Mouse (Mus musculus) cerebellum, adult 2 months (tissue): ENCODE data around the gene Rps27. TPM values are rescaled to one million over a fixed set of nuclear protein-coding genes. Genes with fewer than 3 reads are reported as not detected.

Experiments used
- DNase-seq, 2 experiments: peaks; one replicate each; pipeline ENCODE4 v3.0.0; 2021
- H3K27ac ChIP-seq: fragments of 200-500 bp; 2 replicates; pipeline ENCODE4 v1.5.1; 2012; ENCODE audit warnings: low read length, control low read depth, inconsistent platforms; ENCODE audit not compliant: insufficient read depth
- H3K27me3 ChIP-seq: fragments of 200-500 bp; 2 replicates; pipeline ENCODE4 v1.6.1; 2012; ENCODE audit warnings: inconsistent platforms, mild to moderate bottlenecking, low read length, moderate library complexity; ENCODE audit not compliant: control insufficient read depth, insufficient read depth
- H3K4me1 ChIP-seq: fragments of 200-500 bp; 2 replicates; pipeline ENCODE4 v1.6.1; 2011; ENCODE audit warnings: low read length; ENCODE audit not compliant: control insufficient read depth, insufficient read depth
- H3K4me3 ChIP-seq: fragments of 200-500 bp; replicated peaks from 2 replicates; pipeline ENCODE3; 2011; ENCODE audit warnings: mild to moderate bottlenecking, low read depth, low read length, control low read depth; ENCODE audit not compliant: insufficient read depth
- CTCF ChIP-seq: fragments of 200-500 bp; IDR thresholded peaks from 2 replicates; pipeline ENCODE4 v1.5.1; 2011; ENCODE audit warnings: low read depth, mild to moderate bottlenecking, control low read depth, low read length, moderate library complexity, borderline replicate concordance; ENCODE audit not compliant: insufficient read depth
- POLR2A ChIP-seq: fragments of 200-500 bp; IDR thresholded peaks from 2 replicates; pipeline ENCODE4 v1.6.1; 2011; ENCODE audit warnings: low read length, control low read depth, borderline replicate concordance; ENCODE audit not compliant: insufficient read depth
- WGBS: fragments of 180-500 bp; shearing (Covaris S2); methylation state at CpG from one replicate; pipeline ENCODE4 v1.1.7; 2018; 5-methylcytosine and 5-hydroxymethylcytosine counted together
- polyA plus RNA-seq: library from polyadenylated mRNA; depleted of rRNA; stranded (reverse); fragments of >200 nt; gene quantifications from 2 replicates; pipeline ENCODE4 v1.2.3, GENCODE M21; 2012; rRNA removed

Gene Rps27
- polyA plus RNA-seq, 1 experiment, result 1,060 TPM

DNA sequence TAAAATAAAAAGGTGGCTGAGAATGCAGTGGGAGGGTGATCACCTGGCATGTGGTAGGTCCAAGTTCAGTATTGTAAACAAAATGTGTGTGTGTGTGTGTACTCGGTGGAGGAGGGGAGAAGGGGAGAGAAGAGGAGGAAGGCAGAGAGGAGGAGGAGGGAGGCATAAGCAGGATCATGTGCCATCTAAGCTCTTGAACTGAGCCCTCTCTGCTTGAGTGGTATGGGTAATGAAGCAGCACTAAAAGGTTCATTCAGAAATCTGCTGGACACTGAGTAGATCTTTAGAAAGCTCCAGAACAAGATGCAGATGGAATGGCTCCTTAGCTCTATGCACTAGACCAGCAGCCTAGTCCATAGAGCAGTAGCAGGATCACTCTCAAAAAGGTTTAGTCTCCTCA, 10.6 kb downstream of the Rps27 start:
- no peak overlapping the region for H3K27ac ChIP-seq
- DNase-seq, result no peak
- no peak overlapping the region for H3K4me3 ChIP-seq
- 77% methylated on average over 1 of the region's 1 CpGs for WGBS
- no peaks in the 10 kb centered on the region for H3K27me3 ChIP-seq
- no peak for TF ChIP-seq POLR2A
- no peak for TF ChIP-seq CTCF
- H3K4me1 ChIP-seq, result no peaks in the 10 kb centered on the region

DNA sequence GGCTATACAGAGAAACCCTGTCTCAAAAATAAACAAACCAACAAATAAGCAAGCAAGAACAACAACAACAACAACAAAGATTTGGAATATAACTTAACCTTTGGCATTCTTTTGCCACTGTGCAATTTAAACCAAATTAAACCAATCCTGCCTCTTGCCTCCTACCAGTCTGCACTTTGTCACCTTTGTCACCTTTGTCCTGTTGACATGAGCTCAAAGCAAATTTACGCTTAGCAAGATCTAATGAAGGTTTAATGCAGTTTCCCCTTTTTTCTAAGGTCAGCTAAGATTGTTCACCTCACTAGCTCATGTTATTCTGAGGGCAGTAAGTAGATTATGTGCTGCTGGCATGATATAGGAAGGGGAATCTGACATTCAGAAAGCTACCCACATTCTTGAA, 15.9 kb downstream of the Rps27 start:
- DNase-seq, result no peak
- Histone ChIP-seq H3K27me3 (no peaks in the 10 kb centered on the region), H3K27ac (no peak overlapping the region), H3K4me1 (no peaks in the 10 kb centered on the region), H3K4me3 (no peak overlapping the region)
- WGBS, result 85% methylated on average over 1 of the region's 1 CpGs
- TF ChIP-seq CTCF, result no peak
- no peak for TF ChIP-seq POLR2A

DNA sequence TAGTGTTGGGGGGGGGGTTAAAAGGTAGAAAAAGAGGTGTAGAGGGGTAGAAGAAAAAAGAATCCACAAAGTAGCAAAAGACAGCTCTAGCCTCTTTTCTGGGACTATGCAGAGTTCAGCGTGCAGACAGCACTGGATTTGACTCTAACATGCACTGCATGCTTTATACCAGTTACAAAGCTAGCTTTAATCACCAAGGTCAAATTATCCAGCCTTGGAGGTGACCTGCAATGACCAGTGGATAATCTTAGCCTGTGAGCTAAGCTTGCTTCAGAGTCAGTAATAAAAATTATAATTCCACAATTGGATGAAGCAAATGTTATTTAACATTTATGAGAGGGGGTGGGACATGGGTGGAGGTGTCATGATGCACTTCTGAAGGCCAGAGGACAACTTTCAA, 17.8 kb downstream of the Rps27 start:
- WGBS, result 80% methylated on average over 1 of the region's 1 CpGs
- no peaks in the 10 kb centered on the region for H3K27me3 ChIP-seq
- no peak overlapping the region for H3K4me3 ChIP-seq
- no peaks in the 10 kb centered on the region for H3K4me1 ChIP-seq
- no peak for TF ChIP-seq POLR2A
- DNase-seq, result no peak
- H3K27ac ChIP-seq, result no peak overlapping the region

DNA sequence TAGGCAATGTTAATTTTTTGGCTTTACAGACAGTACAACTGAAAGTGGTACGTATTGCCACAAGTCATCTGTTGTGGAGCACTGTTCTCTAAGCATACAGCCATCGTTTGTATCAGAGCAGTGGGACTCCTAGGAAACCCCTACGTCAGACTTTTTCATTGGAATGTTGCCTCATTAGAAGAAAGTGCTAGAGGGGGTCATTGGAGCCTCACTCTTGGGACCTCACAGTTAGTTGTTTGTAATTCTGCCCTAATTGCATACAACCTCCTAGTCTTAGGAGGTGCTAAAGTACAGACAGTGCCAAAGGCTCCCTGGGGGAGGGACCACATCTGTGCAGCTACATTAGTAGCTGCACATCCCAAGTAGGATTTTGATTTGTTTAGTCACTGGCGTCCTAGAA, 18.7 kb downstream of the Rps27 start:
- Histone ChIP-seq H3K4me1 (no peaks in the 10 kb centered on the region), H3K4me3 (no peak overlapping the region), H3K27me3 (no peaks in the 10 kb centered on the region), H3K27ac (no peak overlapping the region)
- no peak for DNase-seq
- WGBS, result 62% methylated on average over 4 of the region's 4 CpGs
- TF ChIP-seq POLR2A (no peak), CTCF (no peak)

DNA sequence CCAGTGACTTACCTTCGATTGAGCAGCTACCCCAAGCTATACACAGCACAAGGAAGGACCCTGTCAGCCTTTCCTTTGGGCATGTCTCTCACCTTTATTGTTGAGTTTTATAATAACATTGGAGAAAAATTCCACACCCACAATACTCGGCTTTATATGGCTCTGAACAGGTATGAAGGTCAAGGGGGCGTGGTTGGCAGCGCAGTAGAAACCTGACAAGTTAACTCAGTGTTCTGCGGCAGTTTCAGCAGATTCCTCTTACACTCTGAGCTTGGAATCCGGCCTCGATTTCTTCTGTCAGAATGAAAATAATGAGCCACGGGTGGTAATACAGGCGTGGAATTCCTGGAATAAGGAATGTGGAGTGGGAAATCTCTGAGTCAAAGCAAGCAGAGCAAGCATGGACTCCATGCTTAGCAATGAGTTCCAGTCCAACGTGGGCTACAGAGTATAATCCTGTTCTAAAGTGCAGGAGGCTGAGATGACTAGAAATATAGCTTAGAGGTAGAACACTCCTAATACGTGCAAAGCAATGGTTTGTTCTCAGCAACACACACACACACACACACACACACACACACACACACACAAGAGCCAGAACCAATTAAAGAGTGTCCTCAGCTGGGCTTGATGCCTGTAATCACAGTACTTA, 22.5 kb downstream of the Rps27 start:
- TF ChIP-seq CTCF, result no peak
- no peak for TF ChIP-seq POLR2A
- H3K27me3 ChIP-seq, result no peaks in the 10 kb centered on the region
- no peaks in the 10 kb centered on the region for H3K4me1 ChIP-seq
- DNase-seq, result no peak
- WGBS, result 61% methylated on average over 11 of the region's 11 CpGs
- H3K4me3 ChIP-seq, result no peak overlapping the region
- H3K27ac ChIP-seq, result no peak overlapping the region

DNA sequence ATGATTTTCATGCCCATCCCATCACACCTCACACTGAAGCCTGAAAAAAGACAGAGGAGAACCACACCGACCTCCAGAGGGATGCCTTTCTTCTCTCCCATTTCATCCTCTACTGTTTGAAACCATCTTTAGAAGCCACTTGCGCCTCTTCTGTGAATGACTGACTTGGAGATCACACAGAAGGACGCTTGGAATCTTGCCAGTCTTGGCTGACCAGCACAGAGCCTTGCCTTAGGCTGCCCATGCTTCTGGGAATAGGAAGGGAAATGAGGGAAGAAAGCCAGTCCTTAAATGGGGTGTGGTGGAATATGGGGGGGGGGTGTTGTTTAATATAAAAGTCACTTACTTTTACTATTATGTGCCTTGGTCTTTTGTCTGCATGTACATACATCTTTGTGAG, 29.9 kb downstream of the Rps27 start:
- H3K4me3 ChIP-seq, result no peak overlapping the region
- no peak for DNase-seq
- WGBS, result 38% methylated on average over 3 of the region's 3 CpGs
- H3K27me3 ChIP-seq, result no peaks in the 10 kb centered on the region
- TF ChIP-seq POLR2A, result no peak
- TF ChIP-seq CTCF, result no peak
- no peaks in the 10 kb centered on the region for H3K4me1 ChIP-seq
- H3K27ac ChIP-seq, result no peak overlapping the region

DNA sequence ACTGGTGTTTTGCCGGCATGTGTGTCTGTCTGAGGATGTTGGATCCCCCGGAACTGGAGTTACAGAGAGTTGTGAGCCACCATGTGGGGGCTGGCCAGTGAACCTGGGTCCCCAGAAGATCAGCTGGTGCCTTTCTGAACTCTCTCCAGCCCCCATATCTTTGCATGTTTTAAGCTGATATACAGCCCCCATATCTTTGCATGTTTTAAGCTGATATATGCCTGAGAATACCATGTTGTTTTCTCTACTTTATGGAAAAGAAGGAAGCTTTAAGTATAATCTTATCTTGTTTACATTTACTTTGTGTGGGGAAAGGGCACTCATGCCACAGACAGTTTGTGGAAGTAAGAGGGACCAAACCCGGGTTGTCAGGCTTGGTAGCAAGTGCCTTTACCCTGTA, 33.9 kb downstream of the Rps27 start:
- no peak for DNase-seq
- TF ChIP-seq CTCF (no peak), POLR2A (no peak)
- Histone ChIP-seq H3K27ac (no peak overlapping the region), H3K4me1 (no peaks in the 10 kb centered on the region), H3K27me3 (no peaks in the 10 kb centered on the region), H3K4me3 (no peak overlapping the region)
- 79% methylated on average over 3 of the region's 3 CpGs for WGBS

Other genes with a start within 250 kb of the Rps27 start
- gene Hax1, start 214.9 kb downstream of the Rps27 start, polyA plus RNA-seq, result 116 and 125 TPM in 2 replicates
- gene 4933434E20Rik, start 162.0 kb downstream of the Rps27 start, polyA plus RNA-seq, result 112 and 116 TPM in 2 replicates
- gene Ubap2l, start 161.0 kb downstream of the Rps27 start, polyA plus RNA-seq, result 90.4 and 102 TPM in 2 replicates
- 120 and 124 TPM in 2 replicates for gene Tpm3, start 141.0 kb downstream of the Rps27 start, polyA plus RNA-seq
- gene Nup210l, start 109.5 kb downstream of the Rps27 start, polyA plus RNA-seq, result 0.16 and 0.27 TPM in 2 replicates
- gene Rab13, start within 50 bp of the Rps27 start, polyA plus RNA-seq, result 10.2 and 11.2 TPM in 2 replicates
- 66.9 and 69.1 TPM in 2 replicates for gene Jtb, start 17.9 kb upstream of the Rps27 start, polyA plus RNA-seq
- 0.23 and 0.51 TPM in 2 replicates for gene Creb3l4, start 29.9 kb upstream of the Rps27 start, polyA plus RNA-seq
- gene Slc39a1, start 34.5 kb upstream of the Rps27 start, polyA plus RNA-seq, result 35.8 and 38.7 TPM in 2 replicates
- gene Crtc2, start 40.5 kb upstream of the Rps27 start, polyA plus RNA-seq, result 78.2 and 91.2 TPM in 2 replicates
- gene Dennd4b, start 51.5 kb upstream of the Rps27 start, polyA plus RNA-seq, result 65.4 and 77.0 TPM in 2 replicates
- 33.3 and 40.7 TPM in 2 replicates for gene Gatad2b, start 79.5 kb upstream of the Rps27 start, polyA plus RNA-seq
- gene Slc27a3, start 176.3 kb upstream of the Rps27 start, polyA plus RNA-seq, result 6.1 and 7.1 TPM in 2 replicates
- 48.5 and 51.4 TPM in 2 replicates for gene Ints3, start 220.0 kb upstream of the Rps27 start, polyA plus RNA-seq